Mouse (Mus musculus) liver, embryonic 14 days (tissue): Measurements from ENCODE around the gene Psmd6. TPM values are rescaled to one million over a fixed set of nuclear protein-coding genes. Genes with fewer than 3 reads are reported as not detected.

Experiments
- polyA plus RNA-seq: library from polyadenylated mRNA; depleted of rRNA; stranded (reverse); fragments of >200 nt; gene quantifications from 2 replicates; pipeline ENCODE4 v1.2.3, GENCODE M21; 2012; rRNA removed

The Psmd6 gene
- polyA plus RNA-seq: 51.2 and 56.9 TPM in 2 replicates

GRCm38 (mm10) chr14:14120230-14121096 is at the start of gene Psmd6:
TSS of gene Psmd6 (minus strand) at chr14:14120984.

Other genes starting within 250 kb of the Psmd6 start
- not detected in 2 replicates for gene Gm281, start 206.5 kb downstream of the Psmd6 start, polyA plus RNA-seq
- gene Atxn7, start 159.5 kb downstream of the Psmd6 start, polyA plus RNA-seq: 2.9 and 3.4 TPM in 2 replicates
- gene Thoc7, start 159.1 kb downstream of the Psmd6 start, polyA plus RNA-seq: 51.2 and 56.0 TPM in 2 replicates
- gene Olfr720, start 65.9 kb upstream of the Psmd6 start, polyA plus RNA-seq: not detected in 2 replicates
- not detected in 2 replicates for gene Olfr31, start 201.8 kb upstream of the Psmd6 start, polyA plus RNA-seq
- 5.1 TPM in 2 replicates for gene Il3ra, start 225.3 kb upstream of the Psmd6 start, polyA plus RNA-seq